Mouse (Mus musculus): ENCODE results near the gene Bcat2. TPM values are rescaled to one million over a fixed set of nuclear protein-coding genes. Genes with fewer than 3 reads are reported as not detected.

Bcat2 gene
- polyA plus RNA-seq, 1 experiment, result 21.1 TPM

DNA sequence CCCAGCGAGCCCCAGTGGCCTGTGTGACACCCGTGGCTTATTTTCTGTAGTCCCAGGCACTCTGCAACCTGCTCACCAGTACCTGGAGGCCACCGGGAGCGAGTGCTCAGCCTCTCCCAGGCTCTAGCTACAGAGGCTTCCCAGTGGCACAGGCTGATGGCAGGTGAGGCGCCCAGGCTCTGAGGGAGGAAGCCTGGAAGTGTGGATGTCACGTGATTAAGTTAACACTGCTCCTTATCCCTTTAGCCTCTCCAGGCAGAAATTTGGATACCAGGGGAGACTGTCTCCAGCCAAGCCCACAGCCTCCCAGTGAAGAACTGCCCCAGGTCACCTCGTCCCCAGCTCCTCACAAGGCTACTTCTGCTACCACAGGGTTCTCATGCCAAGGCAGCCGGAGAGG, 16.4 kb upstream of the Bcat2 start:
- WGBS, result 74% methylated on average over 8 of the region's 8 CpGs
- no peaks in the 10 kb centered on the region for H3K4me1 ChIP-seq (ENCODE audit: control insufficient read depth, insufficient read depth, low read length)

DNA sequence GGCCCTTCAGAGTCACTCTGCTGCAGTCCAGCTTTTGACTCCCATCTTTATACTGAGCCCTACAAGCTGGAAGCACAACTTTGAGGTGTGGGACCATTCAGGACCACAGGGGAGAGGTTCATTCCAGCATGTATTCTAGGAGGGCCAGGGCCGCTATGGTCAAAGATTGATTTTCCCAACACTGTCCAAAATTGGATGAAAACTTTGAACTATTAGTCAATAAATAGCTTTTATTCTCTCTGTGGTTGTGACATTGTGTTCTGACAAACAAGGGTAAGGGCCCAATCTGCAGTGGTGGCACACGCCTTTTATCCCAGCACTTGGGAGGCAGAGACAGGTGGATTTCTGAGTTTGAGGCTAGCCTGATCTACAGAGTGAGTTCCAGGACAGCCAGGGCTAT, 16.0 kb upstream of the Bcat2 start:
- Histone ChIP-seq H3K4me3 (replicated peaks; ENCODE audit: insufficient read depth, low read depth, low read length) (no peak overlapping the region), H3K4me1 (ENCODE audit: control insufficient read depth, insufficient read depth, low read length) (no peaks in the 10 kb centered on the region), H3K27me3 (ENCODE audit: control insufficient read depth, insufficient read depth, low read length) (no peaks in the 10 kb centered on the region), H3K27ac (ENCODE audit: insufficient read depth, low read length) (no peak overlapping the region)
- 94% methylated on average over 2 of the region's 2 CpGs for WGBS
- TF ChIP-seq POLR2A (IDR thresholded peaks at IDR 0.05; ENCODE audit: borderline replicate concordance, insufficient read depth, low read length) (no peak), CTCF (IDR thresholded peaks at IDR 0.05; ENCODE audit: borderline replicate concordance, insufficient read depth, low read depth, low read length) (no peak)
- DNase-seq, result no peak

More for the DNA sequence above, 16.4 kb upstream of the Bcat2 start:
- H3K27ac ChIP-seq (ENCODE audit: insufficient read depth, low read length), result no peak overlapping the region
- DNase-seq, result no peak
- H3K27me3 ChIP-seq (ENCODE audit: control insufficient read depth, insufficient read depth, low read length), result no peaks in the 10 kb centered on the region
- TF ChIP-seq CTCF (IDR thresholded peaks at IDR 0.05; ENCODE audit: borderline replicate concordance, insufficient read depth, low read depth, low read length) (no peak), POLR2A (IDR thresholded peaks at IDR 0.05; ENCODE audit: borderline replicate concordance, insufficient read depth, low read length) (no peak)
- H3K4me3 ChIP-seq (replicated peaks; ENCODE audit: insufficient read depth, low read depth, low read length), result no peak overlapping the region

DNA sequence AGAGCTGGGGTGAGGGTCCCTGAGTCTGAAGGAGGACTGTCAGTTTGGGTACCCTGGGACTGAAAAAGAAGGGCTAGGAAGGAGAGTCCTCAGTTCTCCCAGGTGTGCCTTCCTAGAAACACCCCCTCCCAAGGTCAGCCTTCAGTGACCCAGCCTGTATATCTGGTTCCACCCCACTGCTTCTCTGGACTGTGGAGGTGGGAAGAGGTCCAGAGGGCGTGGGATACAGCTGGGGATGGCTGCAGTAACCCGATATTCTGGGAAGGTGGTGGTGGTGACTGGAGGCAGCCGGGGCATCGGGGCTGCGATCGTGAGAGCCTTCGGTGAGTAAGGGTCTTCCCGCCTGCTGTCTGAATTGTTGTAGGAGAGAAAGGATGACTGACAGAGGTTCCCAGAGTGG, 15.2 kb upstream of the Bcat2 start, which contains the start of gene Hsd17b14:
Gene Hsd17b14 (plus strand): TSS at position 150 of the 400 bp plus-strand sequence.
- no peak for TF ChIP-seq CTCF (IDR thresholded peaks at IDR 0.05; ENCODE audit: borderline replicate concordance, insufficient read depth, low read depth, low read length)
- TF ChIP-seq POLR2A (IDR thresholded peaks at IDR 0.05; ENCODE audit: borderline replicate concordance, insufficient read depth, low read length), result no peak
- 23% methylated on average over 8 of the region's 8 CpGs for WGBS
- H3K27me3 ChIP-seq (ENCODE audit: control insufficient read depth, insufficient read depth, low read length), result no peaks in the 10 kb centered on the region
- no peaks in the 10 kb centered on the region for H3K4me1 ChIP-seq (ENCODE audit: control insufficient read depth, insufficient read depth, low read length)
- H3K27ac ChIP-seq (ENCODE audit: insufficient read depth, low read length), result no peak within 1 kb of the TSS
- H3K4me3 ChIP-seq (replicated peaks; ENCODE audit: insufficient read depth, low read depth, low read length), result no peak within 1 kb of the TSS
- DNase-seq, result no peak

DNA sequence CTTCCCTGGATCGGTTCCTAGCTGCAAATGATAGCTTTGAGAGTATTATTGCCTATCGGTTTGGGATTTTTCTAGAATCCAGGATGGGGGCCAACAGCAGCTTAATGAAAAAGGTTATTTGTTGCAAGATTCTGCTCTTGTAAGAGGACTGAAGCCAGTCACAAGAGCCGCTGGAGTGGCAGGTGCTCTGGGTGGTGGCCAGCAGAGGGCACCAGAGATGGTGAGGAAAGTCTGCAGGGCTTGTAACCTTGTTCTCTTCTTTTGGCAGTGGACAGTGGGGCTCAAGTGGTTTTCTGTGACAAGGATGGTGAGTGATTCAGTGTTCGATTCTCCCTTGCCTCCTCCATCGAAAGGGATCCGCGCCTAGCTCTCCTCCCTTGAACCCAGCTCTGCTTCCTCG, 14.2 kb upstream of the Bcat2 start:
- H3K27ac ChIP-seq (ENCODE audit: insufficient read depth, low read length), result no peak overlapping the region
- 24% methylated on average over 8 of the region's 8 CpGs for WGBS

DNA sequence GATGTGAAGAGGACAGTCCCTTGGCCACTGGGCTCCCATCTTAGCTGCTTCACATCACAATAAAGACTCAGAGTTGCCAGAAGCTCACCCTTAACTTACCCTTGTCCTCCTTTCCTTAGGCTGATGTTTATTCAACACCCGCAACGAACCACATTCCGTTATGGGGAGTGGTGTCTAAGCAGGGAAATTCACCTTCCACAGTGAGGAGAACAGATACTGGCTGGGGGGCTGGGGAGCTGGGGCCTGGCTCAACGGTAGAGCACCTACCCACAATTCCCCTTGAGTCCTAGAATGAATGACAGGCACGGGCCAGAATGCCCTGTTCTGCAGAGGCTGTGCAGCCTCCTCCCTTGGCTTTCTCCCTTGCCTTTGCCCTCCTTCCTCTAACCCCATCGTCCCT, 11.0 kb upstream of the Bcat2 start:
- Histone ChIP-seq H3K27me3 (ENCODE audit: control insufficient read depth, insufficient read depth, low read length) (no peaks in the 10 kb centered on the region), H3K4me1 (ENCODE audit: control insufficient read depth, insufficient read depth, low read length) (no peaks in the 10 kb centered on the region), H3K27ac (ENCODE audit: insufficient read depth, low read length) (no peak overlapping the region), H3K4me3 (replicated peaks; ENCODE audit: insufficient read depth, low read depth, low read length) (no peak overlapping the region)
- TF ChIP-seq CTCF (IDR thresholded peaks at IDR 0.05; ENCODE audit: borderline replicate concordance, insufficient read depth, low read depth, low read length) (no peak), POLR2A (IDR thresholded peaks at IDR 0.05; ENCODE audit: borderline replicate concordance, insufficient read depth, low read length) (no peak)
- no peak for DNase-seq
- 62% methylated on average over 6 of the region's 6 CpGs for WGBS

More for the DNA sequence above, 14.2 kb upstream of the Bcat2 start:
- TF ChIP-seq POLR2A (IDR thresholded peaks at IDR 0.05; ENCODE audit: borderline replicate concordance, insufficient read depth, low read length), result no peak
- peak; percentile 94 for TF ChIP-seq CTCF (IDR thresholded peaks at IDR 0.05; ENCODE audit: borderline replicate concordance, insufficient read depth, low read depth, low read length)
- no peak overlapping the region for H3K4me3 ChIP-seq (replicated peaks; ENCODE audit: insufficient read depth, low read depth, low read length)
- no peaks in the 10 kb centered on the region for H3K4me1 ChIP-seq (ENCODE audit: control insufficient read depth, insufficient read depth, low read length)
- H3K27me3 ChIP-seq (ENCODE audit: control insufficient read depth, insufficient read depth, low read length), result no peaks in the 10 kb centered on the region
- peak; percentile 80 to 87 for DNase-seq

DNA sequence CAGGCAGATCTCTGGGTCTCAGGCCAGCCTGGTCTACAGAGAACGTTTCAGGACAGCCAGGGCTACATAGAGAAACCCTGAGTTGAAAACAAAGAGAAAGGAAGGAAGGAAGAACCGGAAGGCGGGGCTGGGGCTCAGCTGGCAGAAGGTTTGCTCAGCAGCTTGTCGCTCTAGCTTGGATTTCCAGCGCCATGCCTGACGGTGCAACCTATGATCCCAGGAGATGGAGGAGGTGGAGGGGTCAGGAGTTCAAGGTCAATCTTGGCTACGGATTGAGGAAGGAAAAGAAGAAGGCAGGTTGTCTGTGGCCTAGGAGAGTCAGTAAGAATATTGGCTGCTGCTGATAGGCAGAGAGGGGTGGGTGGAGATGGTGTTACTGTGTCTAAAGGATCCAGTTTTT, 9.7 kb upstream of the Bcat2 start:
- no peak for TF ChIP-seq CTCF (IDR thresholded peaks at IDR 0.05; ENCODE audit: borderline replicate concordance, insufficient read depth, low read depth, low read length)
- no peak for TF ChIP-seq POLR2A (IDR thresholded peaks at IDR 0.05; ENCODE audit: borderline replicate concordance, insufficient read depth, low read length)
- H3K4me3 ChIP-seq (replicated peaks; ENCODE audit: insufficient read depth, low read depth, low read length), result no peak overlapping the region
- 84% methylated on average over 7 of the region's 7 CpGs for WGBS
- H3K27me3 ChIP-seq (ENCODE audit: control insufficient read depth, insufficient read depth, low read length), result no peaks in the 10 kb centered on the region
- no peaks in the 10 kb centered on the region for H3K4me1 ChIP-seq (ENCODE audit: control insufficient read depth, insufficient read depth, low read length)
- DNase-seq, result no peak
- no peak overlapping the region for H3K27ac ChIP-seq (ENCODE audit: insufficient read depth, low read length)

DNA sequence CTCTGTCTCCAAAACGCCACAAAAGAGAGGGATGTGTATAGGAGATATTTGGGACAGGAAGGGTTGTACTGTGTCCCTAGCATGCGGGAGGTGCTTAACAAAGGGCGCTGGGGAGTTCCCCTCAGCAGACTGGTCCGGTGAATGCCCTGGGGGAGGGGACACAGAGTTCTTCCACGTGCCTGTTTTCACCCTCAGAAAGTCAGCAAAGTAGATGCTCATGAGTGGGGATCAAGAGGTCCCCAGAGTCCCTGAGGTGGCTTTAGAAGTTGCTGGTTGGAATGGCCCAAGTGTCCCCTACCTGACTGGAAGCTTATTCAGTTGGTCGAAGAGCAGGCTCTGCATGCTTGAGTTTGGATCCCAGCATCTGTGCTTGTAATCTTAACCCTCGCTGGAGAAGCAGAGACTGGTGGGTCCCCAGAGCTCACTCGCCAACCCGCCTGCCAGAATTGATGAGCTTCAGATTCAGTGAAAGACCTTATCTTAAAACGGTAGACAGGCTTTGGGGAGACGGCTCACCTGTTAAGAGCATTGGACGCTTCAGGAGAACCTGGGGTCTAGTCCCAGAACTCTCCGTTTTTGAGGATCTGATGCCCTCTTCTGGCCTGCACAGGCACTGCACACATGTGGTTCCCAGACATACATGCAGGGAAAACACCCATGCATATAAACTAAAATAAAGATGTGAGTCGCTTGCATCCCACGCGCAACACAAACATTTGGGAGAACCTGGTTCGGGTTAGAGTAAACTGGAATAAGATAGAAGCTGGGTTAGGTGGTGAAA, 8.9 kb upstream of the Bcat2 start:
- TF ChIP-seq CTCF (IDR thresholded peaks at IDR 0.05; ENCODE audit: borderline replicate concordance, insufficient read depth, low read depth, low read length) (peak; percentile 96), POLR2A (IDR thresholded peaks at IDR 0.05; ENCODE audit: borderline replicate concordance, insufficient read depth, low read length) (no peak)
- Histone ChIP-seq H3K27ac (ENCODE audit: insufficient read depth, low read length) (no peak overlapping the region), H3K4me1 (ENCODE audit: control insufficient read depth, insufficient read depth, low read length) (no peaks in the 10 kb centered on the region), H3K27me3 (ENCODE audit: control insufficient read depth, insufficient read depth, low read length) (no peaks in the 10 kb centered on the region), H3K4me3 (replicated peaks; ENCODE audit: insufficient read depth, low read depth, low read length) (no peak overlapping the region)
- peak; percentile 74 to 86 for DNase-seq
- 20% methylated on average over 17 of the region's 17 CpGs for WGBS

Measured in cerebellum, adult 2 months (tissue).